Mouse (Mus musculus) C2C12 (cell line): Measurements from ENCODE around the gene Cox5a. TPM values are rescaled to one million over a fixed set of nuclear protein-coding genes. Genes with fewer than 3 reads are reported as not detected.

Source experiments
- H3K27me3 ChIP-seq: one replicate; pipeline ENCODE4 v1.6.1; 2011; ENCODE audit not compliant: control insufficient read depth, insufficient read depth, insufficient read length
- H3K36me3 ChIP-seq: one replicate; pipeline ENCODE4 v1.6.1; 2011; ENCODE audit not compliant: control insufficient read depth, insufficient read depth
- H3K4me3 ChIP-seq: one replicate; pipeline ENCODE4 v1.5.1; 2011; ENCODE audit warnings: mild to moderate bottlenecking, control low read depth; ENCODE audit not compliant: poor library complexity, insufficient read depth, severe bottlenecking
- H3K79me2 ChIP-seq: one replicate; pipeline ENCODE4 v1.6.1; 2011; ENCODE audit not compliant: control insufficient read depth, insufficient read depth
- H3K79me3 ChIP-seq: one replicate; pipeline ENCODE4 v1.6.1; 2011; ENCODE audit warnings: low read depth, control low read depth
- H3ac ChIP-seq: one replicate; pipeline ENCODE3; 2011; ENCODE audit warnings: low read depth; ENCODE audit not compliant: control insufficient read depth, insufficient read length
- CEBPB ChIP-seq: IDR thresholded peaks from one replicate; pipeline ENCODE4 v1.6.1; 2011; ENCODE audit warnings: low read depth, mild to moderate bottlenecking, control low read depth, moderate library complexity
- CTCF ChIP-seq: IDR thresholded peaks from one replicate; pipeline ENCODE4 v1.5.1; 2011; ENCODE audit not compliant: control insufficient read depth, insufficient read depth, insufficient read length
- FOSL1 ChIP-seq: IDR thresholded peaks from one replicate; pipeline ENCODE4 v1.8.0; 2011; ENCODE audit warnings: mild to moderate bottlenecking, low read length; ENCODE audit not compliant: poor library complexity, insufficient read depth, severe bottlenecking
- MAX ChIP-seq: IDR thresholded peaks from one replicate; pipeline ENCODE4 v1.6.1; 2011; ENCODE audit warnings: mild to moderate bottlenecking, control low read depth
- MYOD1 ChIP-seq: IDR thresholded peaks from one replicate; pipeline ENCODE4 v1.6.1; 2011; ENCODE audit warnings: low read depth; ENCODE audit not compliant: control insufficient read depth, insufficient read length
- MYOG ChIP-seq: IDR thresholded peaks from one replicate; pipeline ENCODE4 v1.6.1; 2011; ENCODE audit not compliant: control insufficient read depth, insufficient read length; ENCODE audit errors: extremely low read depth
- USF1 ChIP-seq: IDR thresholded peaks from one replicate; pipeline ENCODE4 v1.6.1; 2011; ENCODE audit warnings: low read depth, mild to moderate bottlenecking, control low read depth, moderate library complexity
- polyA plus RNA-seq: library from polyadenylated mRNA; unstranded; fragments of >200 nt; fragmentation: generic; extraction: Trizol; gene quantifications from one replicate; pipeline ENCODE4 v1.2.1, GENCODE M21; 2012; ENCODE audit warnings: missing spikeins

The Cox5a gene
- polyA plus RNA-seq, 1 experiment: 630 TPM

DNA sequence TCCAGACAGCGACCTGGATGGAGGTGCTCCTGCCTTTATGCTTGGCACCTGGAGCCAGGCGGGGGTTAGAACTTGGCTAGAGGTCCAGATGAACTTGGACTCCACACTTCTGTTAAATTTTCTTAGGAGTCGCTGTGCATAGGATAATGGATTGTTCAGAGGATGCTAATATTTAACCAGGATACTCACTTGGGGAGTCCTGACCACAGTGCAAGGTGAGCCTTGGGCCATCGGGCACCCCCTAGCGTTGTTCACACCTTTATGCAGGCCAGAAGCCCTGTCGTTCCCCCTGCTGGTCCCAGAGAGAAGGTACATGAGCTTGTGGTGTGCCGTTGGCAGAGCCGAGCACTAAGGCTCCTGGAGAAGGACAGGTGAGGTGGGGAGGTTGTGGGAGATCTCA, 45.8 kb downstream of the Cox5a start:
- Histone ChIP-seq H3K27me3 (no peaks in the 10 kb centered on the region), H3K79me3 (peaks cover 3% of the 10 kb centered on the region), H3K79me2 (peaks cover 46% of the 10 kb centered on the region), H3K4me3 (no peak overlapping the region), H3K36me3 (peaks cover 25% of the 10 kb centered on the region), H3ac (no peak overlapping the region)
- no peak for TF ChIP-seq CTCF
- TF ChIP-seq MYOD1: no peak
- TF ChIP-seq USF1: no peak
- no peak for TF ChIP-seq MAX

DNA sequence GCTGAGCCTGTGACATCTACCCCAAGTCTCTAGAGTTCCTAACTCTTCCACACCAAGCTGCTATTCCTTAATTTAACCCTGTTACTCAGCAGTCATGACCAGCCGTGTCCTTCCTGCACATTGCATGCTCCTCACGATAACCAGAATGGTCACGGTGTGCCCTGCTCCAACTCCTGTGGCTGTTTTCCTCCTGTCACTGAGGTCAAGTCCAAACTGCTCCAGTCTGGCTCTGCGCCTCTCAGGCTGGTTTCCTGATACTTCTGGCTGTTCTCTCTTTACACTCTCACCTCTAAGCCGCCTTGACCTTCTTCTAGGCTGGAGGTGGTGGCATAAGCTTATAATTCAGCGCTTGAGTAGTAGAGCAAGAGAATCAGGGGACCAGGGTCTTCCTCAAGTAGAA, 47.4 kb downstream of the Cox5a start:
- H3K79me2 ChIP-seq: peaks cover 29% of the 10 kb centered on the region
- no peak for TF ChIP-seq FOSL1
- no peak for TF ChIP-seq CEBPB
- no peak for TF ChIP-seq MYOG
- no peak for TF ChIP-seq MYOD1
- TF ChIP-seq CTCF: no peak
- TF ChIP-seq MAX: no peak
- TF ChIP-seq USF1: no peak

DNA sequence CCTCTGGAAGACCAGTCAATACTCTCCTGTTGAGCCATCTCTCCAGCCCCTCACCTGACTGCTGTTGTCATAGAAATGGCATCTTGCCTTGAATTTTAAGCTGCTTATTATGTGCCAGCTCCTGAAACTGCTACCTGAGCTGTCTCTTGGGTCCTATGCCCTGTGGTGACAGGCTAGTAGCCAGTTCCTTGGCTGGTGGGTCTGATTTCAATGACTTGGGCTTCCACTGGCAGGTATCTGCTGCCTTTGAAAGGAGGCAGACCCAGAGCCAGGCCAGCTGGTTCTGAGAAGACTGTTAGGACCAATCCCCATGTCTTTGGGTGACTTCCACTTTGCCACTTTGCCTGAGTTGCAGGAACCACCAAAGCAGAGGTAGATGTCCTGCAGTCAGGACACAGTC, 53.3 kb downstream of the Cox5a start:
- no peak overlapping the region for H3K4me3 ChIP-seq
- TF ChIP-seq MYOD1 (no peak), CEBPB (no peak), FOSL1 (no peak), MYOG (no peak), MAX (no peak), CTCF (no peak), USF1 (no peak)
- no peaks in the 10 kb centered on the region for H3K79me3 ChIP-seq

More for the DNA sequence above, 47.4 kb downstream of the Cox5a start:
- H3K79me3 ChIP-seq: peaks cover 3% of the 10 kb centered on the region
- H3K36me3 ChIP-seq: peaks cover 25% of the 10 kb centered on the region
- no peaks in the 10 kb centered on the region for H3K27me3 ChIP-seq
- no peak overlapping the region for H3ac ChIP-seq
- H3K4me3 ChIP-seq: no peak overlapping the region

DNA sequence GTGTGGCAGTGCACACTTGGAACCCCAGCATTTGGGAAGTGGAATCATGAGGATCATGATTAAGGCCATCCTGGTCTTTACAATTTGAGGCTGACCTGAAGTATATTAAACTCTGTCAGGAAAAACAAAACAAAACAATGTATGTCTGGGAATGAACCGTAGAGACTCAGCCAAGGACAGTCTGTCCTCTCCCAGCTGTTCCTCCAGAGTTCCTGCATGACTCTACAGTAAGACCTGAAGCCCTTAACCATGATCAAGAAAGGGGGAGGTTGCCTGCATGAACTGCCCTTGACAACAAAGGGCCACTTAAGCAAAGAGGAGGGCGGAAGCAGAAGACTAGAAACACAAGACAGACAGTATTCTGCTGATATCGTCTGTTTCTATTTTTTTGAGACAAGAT, 54.5 kb downstream of the Cox5a start:
- Histone ChIP-seq H3K4me3 (no peak overlapping the region), H3K27me3 (no peaks in the 10 kb centered on the region), H3K79me3 (no peaks in the 10 kb centered on the region), H3ac (no peak overlapping the region), H3K79me2 (no peaks in the 10 kb centered on the region), H3K36me3 (peaks cover 5% of the 10 kb centered on the region)
- TF ChIP-seq CTCF (no peak), MYOD1 (no peak), FOSL1 (no peak), MYOG (no peak), CEBPB (no peak), USF1 (no peak), MAX (no peak)

More for the DNA sequence above, 53.3 kb downstream of the Cox5a start:
- Histone ChIP-seq H3K79me2 (no peaks in the 10 kb centered on the region), H3ac (no peak overlapping the region), H3K27me3 (no peaks in the 10 kb centered on the region), H3K36me3 (peaks cover 9% of the 10 kb centered on the region)

DNA sequence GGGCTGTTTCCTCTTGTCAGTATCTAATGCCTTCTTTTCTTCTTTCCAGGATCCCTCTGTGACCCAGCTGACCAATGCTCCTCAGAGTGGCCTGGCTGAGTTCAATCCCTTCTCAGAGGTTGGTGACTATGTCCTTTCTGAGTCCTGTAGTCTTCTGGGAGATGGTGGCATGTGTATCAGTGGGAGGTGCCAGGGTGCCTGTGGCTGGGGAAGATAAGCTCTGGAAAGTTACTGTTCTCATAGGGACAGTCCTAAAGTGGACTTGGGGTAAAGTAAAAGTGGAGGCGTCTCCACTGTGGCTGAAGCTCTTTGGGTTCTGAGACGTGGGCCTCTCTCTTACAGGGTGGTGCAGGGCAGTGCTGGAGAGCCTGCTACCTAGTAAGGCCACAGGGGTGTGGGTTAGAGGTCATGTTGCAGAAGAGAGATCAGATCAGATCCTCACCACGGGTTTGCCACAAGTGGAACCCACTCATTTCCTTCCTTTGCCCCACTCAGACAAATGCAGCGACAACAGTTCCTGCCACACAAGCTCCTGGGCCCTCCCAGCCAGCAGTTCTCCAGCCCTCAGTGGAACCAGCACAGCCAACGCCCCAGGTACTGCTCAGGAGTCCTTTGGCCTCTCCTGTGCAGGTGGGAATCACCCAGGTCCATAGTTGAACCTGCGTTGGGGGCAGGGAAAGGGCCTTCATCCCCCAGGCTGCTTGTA, 56.2 kb downstream of the Cox5a start:
- no peak for TF ChIP-seq CTCF
- no peak for TF ChIP-seq MYOD1
- H3K27me3 ChIP-seq: no peaks in the 10 kb centered on the region
- no peak overlapping the region for H3ac ChIP-seq
- H3K79me2 ChIP-seq: no peaks in the 10 kb centered on the region
- no peaks in the 10 kb centered on the region for H3K79me3 ChIP-seq
- H3K36me3 ChIP-seq: peaks cover 12% of the 10 kb centered on the region
- H3K4me3 ChIP-seq: no peak overlapping the region

Other genes starting within 250 kb of the Cox5a start
- 15.1 TPM for gene Ppcdc, start 81.2 kb upstream of the Cox5a start, polyA plus RNA-seq
- gene Scamp5, start 53.2 kb upstream of the Cox5a start, polyA plus RNA-seq: 15.2 TPM
- gene Rpp25, start 17.2 kb upstream of the Cox5a start, polyA plus RNA-seq: 0.55 TPM
- 20.9 TPM for gene Fam219b, start 16.3 kb downstream of the Cox5a start, polyA plus RNA-seq
- 35.7 TPM for gene Mpi, start 31.5 kb downstream of the Cox5a start, polyA plus RNA-seq
- gene Scamp2, start 39.7 kb downstream of the Cox5a start, polyA plus RNA-seq: 22.5 TPM
- 5.4 TPM for gene Ulk3, start 68.2 kb downstream of the Cox5a start, polyA plus RNA-seq
- 0.06 TPM for gene Cplx3, start 85.0 kb downstream of the Cox5a start, polyA plus RNA-seq
- 0.68 TPM for gene Lman1l, start 99.5 kb downstream of the Cox5a start, polyA plus RNA-seq
- 66.2 TPM for gene Csk, start 132.4 kb downstream of the Cox5a start, polyA plus RNA-seq
- not detected for gene Cyp1a2, start 162.4 kb downstream of the Cox5a start, polyA plus RNA-seq
- 0.14 TPM for gene Cyp1a1, start 166.7 kb downstream of the Cox5a start, polyA plus RNA-seq
- 16.8 TPM for gene Edc3, start 187.3 kb downstream of the Cox5a start, polyA plus RNA-seq
- gene Clk3, start 244.6 kb downstream of the Cox5a start, polyA plus RNA-seq: 50.9 TPM